Mouse (Mus musculus): ENCODE results near the gene Fkbp5.
A peak's percentile ranks its signal among the peaks of the same experiment; 100 is the strongest.
"Not testable (repeated sequence)": the region's sequence is repeated elsewhere in the genome, so short reads cannot be mapped to it uniquely, and the experiment has no call there.

Fkbp5 gene

DNA sequence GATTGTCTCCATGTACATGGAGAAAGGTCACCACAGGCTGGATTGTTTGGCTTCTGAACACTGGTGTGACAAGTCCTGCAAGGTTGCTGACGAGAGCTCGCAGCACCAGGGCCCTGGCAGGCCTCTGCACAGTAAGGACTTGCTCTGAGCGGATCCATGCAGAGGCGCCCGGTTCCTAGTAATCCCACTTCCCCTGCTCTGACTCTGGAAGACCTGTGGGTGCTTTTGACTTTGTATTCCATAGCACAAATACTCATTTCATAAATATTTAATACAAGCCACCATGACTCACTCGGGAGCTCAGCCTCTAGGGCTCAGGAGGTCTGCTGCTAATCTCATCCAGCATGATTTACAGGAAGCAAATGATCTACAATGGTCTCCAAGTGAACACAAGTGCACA is 97.7 kb downstream of the Fkbp5 start:
- DNase-seq (ENCODE audit: low spot score in 2 of 2): no peak

DNA sequence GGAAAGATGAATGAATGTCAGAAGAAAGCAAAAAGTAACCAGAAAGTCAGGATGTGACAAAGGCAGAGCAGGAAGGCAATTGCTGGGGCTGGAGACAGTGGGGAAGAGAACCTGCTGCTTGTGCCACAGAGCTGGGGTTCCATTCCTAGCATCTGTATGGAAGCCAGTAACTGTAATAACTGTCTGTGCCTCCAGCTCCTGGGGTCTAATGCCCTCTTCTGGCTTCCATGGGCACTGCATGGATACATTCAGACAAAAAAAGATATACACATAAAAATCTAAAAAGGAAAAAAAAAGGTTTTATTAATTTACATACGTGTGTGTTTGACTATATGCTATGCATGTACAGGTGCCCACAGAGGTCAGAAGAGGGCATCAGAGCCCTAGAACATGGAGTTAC is 98.4 kb downstream of the Fkbp5 start:
- no peak for DNase-seq (ENCODE audit: low spot score in 2 of 2)

DNA sequence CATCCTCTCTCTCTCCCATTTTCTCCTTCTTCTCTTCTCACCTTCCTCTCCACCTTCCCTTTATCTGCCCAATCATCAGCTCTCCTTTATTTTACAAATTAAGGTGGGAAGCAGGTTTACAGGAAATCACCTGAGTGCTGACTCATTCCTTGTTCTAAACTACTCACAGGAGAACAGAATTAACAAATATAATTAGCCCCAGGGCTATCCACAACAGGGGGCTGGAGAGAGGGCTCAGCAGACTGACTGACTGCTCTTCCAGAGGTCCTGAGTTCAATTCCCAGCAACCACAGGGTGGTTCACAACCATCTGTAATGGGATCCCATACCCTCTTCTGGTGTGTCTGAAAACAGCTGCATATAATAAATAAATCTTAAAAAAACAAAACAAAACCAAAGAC is 98.8 kb downstream of the Fkbp5 start:
- DNase-seq (ENCODE audit: low spot score in 2 of 2): not testable (repeated sequence)

DNA sequence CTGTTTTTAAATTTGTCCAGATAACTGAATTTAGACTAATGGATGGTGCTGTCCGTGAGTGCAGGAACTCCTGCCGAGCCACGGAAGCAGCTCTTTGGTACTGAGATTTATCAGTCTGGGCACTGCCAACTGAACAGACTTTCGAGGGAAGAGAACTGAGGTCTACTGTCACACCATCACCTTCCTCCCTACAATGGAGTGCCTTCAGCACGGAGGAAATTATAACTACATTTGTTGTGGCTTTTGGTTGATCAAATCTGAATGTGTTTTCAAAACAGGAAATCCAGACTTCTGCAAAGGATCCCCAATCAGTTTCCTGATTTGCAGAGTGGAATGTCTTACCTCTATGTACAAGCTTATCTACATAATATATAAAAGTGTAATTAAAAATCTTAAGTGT is 99.6 kb downstream of the Fkbp5 start:
- DNase-seq (ENCODE audit: low spot score in 2 of 2): no peak

DNA sequence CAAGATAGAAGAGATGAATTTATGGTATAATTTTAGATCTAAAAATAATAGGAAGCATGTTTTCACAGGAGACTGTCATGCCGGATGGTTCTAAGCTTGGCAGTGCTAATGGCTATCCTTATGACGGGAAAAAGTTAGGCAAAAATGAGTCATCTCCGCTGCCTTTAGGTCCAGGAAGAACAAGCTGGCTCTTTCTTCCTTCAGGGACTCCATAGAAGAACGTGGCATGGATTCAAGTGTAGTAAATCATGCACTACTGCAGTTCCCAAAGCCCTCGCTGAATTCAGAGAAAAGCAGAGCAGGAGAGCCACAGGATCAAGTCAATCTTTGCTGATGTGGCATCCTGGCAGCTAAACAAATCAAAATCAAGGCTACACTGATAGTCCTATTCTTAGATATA is 102.1 kb downstream of the Fkbp5 start:
- no peak for DNase-seq (ENCODE audit: low spot score in 2 of 2)

DNA sequence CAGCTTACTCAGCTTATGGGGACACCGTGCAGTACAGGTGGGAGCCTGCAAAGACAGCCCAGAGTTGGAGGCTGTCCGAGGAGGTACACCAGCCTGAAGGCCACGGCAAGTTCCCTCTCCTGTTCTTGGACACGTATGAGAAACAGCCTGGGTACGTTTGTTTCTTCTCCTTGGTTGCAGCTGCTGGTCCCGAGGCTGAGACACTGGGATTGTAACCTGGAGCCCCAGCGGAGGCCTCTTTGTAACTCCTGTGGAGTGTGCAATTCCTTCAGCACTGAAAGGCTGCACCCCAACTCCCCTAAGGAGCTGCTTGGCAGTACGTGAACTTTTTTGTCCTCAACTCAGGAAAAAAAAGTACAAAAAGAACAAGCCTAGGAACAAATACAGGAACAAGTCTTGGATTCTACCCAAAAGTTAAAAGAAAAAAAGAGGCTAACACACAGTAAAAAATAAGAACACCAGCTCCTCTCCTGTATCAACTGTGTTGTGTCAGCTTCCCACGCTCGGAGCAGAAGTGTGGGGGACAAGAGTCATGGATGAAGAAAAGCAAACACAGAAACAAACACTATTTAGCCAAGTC is 105.9 kb downstream of the Fkbp5 start:
- no peak for DNase-seq (ENCODE audit: low spot score in 2 of 2)

DNA sequence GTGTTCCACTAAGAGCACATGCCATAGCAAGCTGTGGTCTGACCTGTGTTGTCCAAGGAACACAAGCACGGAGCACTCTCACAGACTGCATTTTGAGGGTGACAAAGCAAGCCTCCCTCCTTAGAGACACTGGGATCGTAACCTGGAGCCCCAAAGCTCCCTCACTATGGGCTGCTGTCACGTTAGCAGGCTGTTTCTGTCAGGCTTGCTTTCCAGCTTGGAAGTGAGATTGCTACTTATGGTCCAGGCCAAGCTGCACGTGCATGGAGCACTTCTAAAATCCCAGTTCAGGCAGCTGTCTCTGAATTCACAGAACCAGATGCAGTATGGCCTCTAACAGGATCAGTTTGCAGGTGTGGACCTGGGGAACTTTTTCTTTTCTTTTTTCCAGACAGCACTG is 106.6 kb downstream of the Fkbp5 start:
- DNase-seq (ENCODE audit: low spot score in 2 of 2): no peak

DNA sequence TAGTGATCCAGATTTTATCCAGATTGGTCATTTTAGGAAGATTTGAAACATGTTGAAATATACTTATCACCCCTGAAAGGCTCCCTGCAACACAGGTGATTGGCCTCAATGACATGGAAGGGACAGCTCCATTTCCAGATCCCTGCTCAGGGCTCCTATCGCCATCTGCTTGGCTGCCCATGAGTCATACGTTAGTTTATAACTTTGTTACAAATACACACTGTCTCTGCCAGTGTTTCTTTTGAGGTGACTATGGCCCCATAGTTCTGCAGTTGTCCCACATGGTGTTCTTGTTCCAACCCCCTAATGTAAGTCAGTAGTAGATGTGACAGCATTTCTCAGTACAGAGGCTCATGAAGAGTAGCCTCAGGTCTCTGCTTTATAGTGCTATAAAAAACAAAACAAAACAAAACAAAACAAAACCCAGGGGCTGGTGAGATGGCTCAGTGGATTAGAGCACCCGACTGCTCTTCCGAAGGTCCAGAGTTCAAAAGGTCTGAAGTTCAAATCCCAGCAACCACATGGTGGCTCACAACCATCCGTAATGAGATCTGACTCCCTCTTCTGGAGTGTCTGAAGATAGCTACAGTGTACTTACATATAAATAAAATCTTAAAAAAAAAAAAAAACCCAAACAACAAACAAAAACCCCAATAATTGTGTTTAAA is 108.9 kb downstream of the Fkbp5 start:
- DNase-seq (ENCODE audit: low spot score in 2 of 2): no peak

DNA sequence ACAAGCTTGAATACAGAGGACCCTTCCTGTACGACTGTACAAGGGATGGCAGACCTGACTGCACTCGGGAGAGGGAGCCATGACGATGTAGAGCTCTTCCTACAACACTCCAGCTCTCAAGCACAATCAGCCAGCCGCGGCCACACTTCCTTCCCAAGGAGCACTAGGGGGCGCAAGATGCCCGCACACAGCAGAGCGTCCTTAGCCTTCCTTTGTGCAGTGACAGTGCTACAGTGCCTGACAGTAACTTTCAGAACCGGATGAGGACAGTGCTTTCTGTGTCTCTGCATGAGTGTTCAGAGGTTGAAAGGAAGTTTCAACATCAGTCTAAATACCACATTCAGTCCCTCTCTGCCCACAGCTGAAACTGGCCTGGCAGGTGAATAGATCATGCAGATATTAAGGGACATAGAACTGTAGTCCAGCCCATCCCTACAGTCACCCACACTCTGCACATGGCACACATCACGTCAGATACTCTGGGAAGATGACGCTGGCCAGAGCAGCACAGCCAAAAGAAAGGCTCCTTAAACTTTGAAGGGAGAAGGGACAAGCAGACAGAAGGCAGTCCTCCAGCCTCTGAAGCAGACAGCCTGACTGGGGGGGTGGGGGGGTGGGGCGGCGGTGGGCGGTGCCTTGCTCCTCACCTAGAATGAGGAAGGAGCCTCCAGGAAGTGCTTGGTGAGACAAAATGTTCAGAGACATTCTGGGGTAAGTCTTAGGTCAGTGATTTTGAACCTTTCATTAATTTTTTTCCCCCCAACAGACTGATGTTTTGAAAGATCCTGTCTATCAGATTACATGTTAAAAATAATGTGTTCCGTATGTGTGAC is 109.7 kb downstream of the Fkbp5 start:
- peak; percentile 72 to 82 for DNase-seq (ENCODE audit: low spot score in 2 of 2)

DNA sequence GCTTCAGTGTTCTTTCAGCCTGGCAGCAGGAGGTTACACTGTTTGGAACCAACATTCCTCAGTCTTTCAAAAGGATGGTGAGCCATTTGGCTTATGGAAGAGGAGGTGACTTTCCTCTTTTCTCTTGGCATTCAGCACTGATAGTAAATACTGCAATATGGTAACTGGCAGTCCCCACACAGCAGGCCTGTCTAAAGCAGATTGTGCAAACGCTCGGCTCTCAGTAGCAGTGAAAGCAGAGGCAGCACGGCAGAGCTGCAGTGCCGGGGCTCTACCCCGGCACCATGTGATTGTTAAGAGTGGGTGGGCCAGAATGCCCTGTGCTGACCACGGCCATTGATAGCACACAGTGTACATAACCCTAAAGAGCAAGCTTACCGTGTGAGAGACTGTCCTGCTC is 110.9 kb downstream of the Fkbp5 start:
- no peak for DNase-seq (ENCODE audit: low spot score in 2 of 2)

DNA sequence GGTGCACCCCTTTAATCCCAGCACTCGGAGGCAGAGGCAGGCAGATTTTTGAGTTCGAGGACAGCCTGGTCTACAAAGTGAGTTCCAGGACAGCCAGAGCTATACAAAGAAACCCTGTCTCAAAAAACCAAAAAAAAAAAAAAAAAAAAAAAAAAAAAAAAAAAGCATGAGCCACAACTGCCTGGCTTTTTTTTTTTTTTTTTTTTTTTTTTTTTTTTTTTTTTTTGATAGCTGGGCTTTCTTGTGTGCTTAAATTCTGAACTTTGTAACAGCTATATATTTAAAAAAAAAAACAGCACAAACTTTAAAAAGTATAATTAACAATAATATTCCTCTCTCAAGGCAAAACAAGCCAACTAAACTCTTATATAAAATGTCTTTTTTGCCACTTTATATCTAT is 112.6 kb downstream of the Fkbp5 start:
- DNase-seq (ENCODE audit: low spot score in 2 of 2): not testable (repeated sequence)

DNA sequence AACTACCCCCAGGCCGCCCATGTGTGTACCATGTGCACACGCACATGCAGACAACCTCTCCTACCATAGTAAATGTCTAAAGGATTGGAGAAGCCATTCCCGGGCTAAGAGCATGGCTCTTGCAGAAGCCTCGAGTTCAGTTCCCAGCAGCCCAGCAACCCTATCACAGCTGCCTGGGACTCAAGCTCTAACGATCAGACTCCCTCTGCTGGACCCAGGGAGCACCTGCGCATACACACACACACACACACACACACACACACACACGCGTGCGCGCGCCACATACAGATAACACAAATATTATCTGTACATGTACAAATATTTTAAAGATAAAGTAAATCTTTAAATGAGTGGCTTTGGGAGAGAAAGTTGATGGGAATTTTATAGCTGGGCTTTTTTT is 113.0 kb downstream of the Fkbp5 start:
- no peak for DNase-seq (ENCODE audit: low spot score in 2 of 2)

DNA sequence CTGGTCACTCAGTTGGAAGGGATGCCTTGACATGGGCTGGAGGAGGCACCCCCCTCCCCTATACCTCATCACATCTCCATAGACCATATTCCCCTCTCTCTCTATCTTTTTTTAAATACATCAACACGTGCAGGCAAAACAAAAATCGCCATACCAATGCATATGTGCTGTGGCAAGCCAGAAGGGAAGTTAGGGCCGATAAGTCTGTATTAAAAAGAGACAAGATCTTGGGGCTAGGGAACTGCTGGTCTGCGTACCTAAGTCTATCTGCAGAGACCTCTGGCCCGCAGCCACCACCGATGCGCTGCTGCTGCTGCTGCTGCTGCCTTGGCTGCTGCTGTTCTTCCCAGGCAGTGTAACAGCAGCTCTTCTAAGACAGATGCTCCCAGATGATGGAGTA is 122.3 kb downstream of the Fkbp5 start:
- DNase-seq (ENCODE audit: low spot score in 2 of 2): no peak

DNA sequence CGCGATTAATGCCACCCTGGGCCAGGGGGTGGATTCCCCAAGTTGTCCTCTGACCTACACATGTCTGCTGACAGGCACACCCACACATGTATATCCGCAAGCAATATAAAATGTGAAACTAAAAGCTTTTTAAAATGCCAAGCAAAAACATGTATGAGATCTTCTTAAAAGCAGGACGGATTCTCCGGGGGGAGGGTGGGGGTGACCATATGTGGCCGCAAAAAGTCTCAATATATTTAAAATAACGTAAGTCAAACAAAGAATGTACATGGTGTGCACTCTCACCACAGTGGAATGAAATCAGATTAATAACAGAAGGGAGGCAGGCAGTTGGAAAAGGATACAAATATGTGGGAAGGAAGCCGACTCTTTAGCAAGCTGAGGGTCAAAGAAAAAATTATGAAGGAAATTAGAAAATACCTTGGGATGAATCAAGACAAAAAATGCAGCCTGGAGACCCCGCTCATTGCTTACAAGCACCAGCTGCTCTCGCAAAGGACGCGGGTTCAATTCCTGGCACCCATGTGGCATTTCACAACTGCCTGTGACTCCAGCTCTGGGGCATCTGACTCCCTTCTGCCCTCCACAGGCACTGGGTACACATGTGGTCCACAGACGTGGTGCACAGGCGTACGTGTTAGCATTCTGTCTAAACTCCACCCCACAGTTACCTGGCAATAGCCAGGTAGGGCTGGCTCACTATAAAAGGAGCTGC is 123.1 kb downstream of the Fkbp5 start:
- no peak for DNase-seq (ENCODE audit: low spot score in 2 of 2)

DNA sequence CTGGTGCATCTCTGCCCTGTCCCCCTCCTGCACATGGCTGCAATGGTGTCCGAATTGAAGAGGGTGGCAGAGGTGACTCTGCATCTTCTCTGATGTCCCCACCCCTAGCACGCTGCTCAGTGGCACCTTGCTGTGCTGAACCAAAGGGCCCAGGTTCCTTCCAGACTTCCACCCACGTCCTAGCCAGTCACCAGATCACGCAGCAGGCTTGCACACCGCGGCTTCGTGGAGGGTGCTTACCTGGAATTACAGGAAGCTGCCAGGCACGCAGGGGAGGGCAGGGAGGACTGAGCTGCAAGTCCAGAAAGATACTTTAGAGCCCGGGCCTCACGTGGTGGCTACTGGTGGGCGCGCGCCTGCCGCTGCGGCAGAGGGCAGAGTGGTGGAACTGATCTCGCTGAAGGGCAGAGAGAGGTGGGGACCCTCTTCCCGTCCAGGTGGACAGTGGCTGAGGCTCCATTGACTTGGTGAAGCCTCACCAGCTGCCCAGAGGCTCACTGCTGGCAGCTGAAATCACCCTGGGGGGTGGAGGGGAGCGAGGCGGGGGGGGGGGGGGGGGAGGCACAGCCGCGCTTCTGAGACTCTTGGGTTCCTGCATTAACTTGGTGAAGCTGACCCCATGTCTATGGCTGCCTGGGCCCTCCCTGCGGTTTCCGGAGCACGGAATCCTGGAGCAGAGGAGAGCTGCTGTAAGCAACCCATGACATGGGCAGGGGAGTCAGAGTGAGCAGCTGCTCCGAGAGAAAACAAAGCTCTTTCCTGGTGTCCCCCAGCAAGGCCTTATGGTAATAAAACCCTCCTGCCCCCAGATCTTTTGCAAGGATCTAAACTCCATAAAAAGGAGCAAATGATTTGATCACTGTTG is 125.5 kb downstream of the Fkbp5 start:
- no peak for DNase-seq (ENCODE audit: low spot score in 2 of 2)

DNA sequence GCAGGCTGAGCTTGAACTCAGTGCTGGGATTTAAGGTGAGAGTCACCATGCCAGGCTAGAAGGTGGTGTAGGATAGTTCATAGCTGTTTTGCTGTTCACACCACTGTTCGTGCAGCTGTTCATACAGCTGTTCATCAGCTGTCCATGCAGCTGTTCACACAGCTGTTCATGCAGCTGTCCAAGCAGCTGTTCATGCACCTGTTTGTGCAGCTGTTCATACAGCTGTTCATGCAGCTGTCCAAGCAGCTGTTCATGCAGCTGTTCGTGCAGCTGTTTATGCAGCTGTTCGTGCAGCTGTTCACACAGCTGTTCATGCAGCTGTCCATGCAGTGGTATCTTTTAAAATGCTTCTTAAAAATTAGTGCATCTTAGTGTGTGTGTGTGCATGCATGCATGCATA is 128.8 kb downstream of the Fkbp5 start:
- DNase-seq (ENCODE audit: low spot score in 2 of 2): no peak

DNA sequence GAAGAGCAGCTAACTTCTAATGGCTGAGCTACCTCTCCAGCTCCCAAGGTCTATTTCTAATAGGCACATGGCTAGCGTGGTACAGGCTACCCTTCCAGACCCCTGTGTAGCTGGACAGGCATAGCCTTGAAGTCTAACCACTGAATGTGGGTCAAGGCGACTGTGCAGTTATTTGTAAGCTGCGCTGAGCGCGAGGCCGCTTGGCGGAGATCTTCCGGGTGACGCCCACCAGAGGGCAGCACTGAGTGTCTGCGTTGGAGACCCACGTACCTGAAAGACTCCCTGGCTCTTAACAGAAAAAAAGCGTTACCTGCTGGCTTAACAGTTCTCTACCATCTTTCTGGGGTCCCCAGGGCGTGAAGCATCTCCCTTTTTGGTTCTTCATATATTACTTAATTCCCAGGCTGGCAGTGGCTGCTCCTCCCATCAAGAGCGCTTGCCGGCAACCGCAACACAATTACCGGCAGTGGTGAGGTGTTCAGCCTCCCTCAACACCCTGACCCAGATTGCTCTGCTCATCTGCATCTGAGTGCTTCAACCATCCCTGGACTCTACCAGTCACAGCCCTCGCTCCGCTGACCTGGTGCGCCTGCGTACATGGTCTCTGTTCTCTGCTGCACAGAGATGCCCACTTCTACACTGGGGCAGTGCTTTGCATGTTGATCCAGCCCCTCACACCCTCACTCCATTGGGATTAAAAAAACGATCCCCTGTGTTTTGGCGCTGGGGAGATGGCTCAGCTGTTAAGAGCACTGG is 131.0 kb downstream of the Fkbp5 start:
- DNase-seq (ENCODE audit: low spot score in 2 of 2): peak; percentile 66 to 80

DNA sequence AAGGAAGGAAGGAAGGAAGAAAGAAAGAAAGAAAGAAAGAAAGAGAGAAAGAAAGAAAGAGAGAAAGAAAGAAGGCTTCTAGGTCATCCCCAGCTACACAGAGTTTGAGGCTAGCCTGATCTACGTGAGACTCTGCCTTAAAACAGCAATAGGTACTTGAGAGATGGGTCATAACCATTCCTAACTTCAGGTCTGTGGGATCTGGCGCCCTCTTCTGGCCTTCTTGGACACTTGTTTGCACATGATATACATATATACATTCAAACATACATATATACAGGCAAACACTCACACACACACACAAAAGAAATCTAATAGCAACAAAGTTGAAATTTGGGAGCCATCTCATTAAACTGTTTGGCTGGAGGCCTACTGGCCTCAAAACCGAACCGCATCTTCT is 133.0 kb downstream of the Fkbp5 start:
- DNase-seq (ENCODE audit: low spot score in 2 of 2): peak in 1 of 2 experiments; percentile 19

DNA sequence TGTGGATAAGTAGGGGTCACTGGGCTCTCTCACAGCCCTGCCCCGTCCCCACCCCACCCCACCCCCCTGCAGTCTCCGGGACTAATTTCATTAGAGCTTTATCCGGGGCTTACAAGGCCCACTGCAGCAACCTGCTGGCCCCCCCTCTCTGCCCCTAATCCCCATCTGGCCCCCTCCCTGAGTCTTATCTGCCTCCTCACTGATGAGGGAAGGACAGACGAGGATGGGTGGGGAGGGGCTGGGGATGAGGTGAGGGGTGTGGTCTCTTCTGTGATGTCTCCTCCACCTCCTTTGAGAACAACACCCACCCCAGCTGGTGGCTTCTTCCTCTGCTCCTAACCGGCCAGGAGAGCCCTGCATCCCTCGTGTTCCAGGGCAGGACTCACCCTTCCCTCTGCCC is 137.1 kb downstream of the Fkbp5 start:
- no peak for DNase-seq (ENCODE audit: low spot score in 2 of 2)

DNA sequence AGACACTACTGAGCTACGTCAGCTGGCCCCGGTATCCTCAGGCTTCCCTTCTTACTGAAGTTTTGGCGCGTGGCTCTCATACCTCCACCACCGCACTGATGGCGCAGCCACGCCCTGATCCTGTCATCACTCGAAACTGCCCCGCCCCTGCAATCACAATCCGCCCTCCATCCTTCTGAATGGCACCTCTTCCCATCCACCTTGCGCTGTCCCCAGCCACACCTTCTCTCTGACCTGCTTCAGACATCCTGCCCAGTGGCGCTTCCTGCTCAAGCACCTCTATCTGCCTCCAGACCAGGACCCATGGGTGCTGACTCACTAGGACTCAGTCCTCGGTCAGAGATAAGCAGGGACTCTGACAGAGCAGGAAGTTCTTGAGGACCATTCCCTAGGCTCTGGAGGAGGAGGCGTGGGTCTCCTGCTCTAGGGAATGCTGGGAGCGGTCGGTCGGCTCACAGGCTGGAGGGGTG is 141.7 kb downstream of the Fkbp5 start:
- peak; percentile 26 to 28 for DNase-seq (ENCODE audit: low spot score in 2 of 2)

DNA sequence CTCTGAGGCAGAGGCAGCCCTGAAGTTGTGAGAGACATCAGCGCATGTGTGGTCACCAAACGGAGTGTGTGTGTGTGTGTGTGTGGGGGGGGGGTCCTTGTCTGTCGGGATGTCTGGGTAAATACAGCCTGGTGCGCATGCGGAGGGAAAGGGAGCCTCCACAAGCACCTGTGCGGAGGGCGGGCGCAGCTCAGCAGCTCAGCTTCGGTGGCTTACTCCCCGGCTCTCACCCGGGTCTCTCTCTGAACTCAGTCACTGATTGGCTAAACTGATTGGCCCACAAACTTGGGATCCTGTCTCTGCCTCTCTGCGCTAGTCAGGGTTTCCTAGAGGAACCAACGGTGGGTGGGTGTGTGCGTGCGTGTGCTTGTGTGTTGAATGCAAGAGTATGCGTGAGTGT is 142.8 kb downstream of the Fkbp5 start:
- no peak for DNase-seq (ENCODE audit: low spot score in 2 of 2)
